Comparison of ENCODE assay signal across 8 mouse cellular contexts in genomic region chr7:75913952-75914351, GRCm38 (mm10).
DNase-seq lines count a peak whose midpoint lies in the region; ATAC-seq lines count a peak whose summit lies in the region.

No protein-coding gene starts in this region.

- intact Hi-C loops in gastrocnemius, postnatal 36 days (cut with DNase I) = loop anchor here (5.0 kb wide), 1 partner anchor 1028 kb away; no protein-coding TSS in a partner anchor
- intact Hi-C loops in left cerebral cortex, postnatal 4 days (cut with DNase I) = no loop called here

- H3K9ac ChIP-seq in intestine, embryonic 15.5 days = no peak overlapping the region
- no peak overlapping the region for H3K9ac ChIP-seq in midbrain, embryonic 12.5 days (replicated peaks)

- no peaks in the 10 kb centered on the region for H3K27me3 ChIP-seq in intestine, embryonic 15.5 days (replicated peaks)
- 0 out of 2 replicates have a peak, but pooled peaks cover 3% of the 10 kb centered on the region for H3K27me3 ChIP-seq in midbrain, embryonic 12.5 days

- H3K9me3 ChIP-seq in intestine, embryonic 15.5 days = no peaks in the 10 kb centered on the region
- H3K9me3 ChIP-seq in midbrain, embryonic 12.5 days = no peaks in the 10 kb centered on the region

- 2% methylated on average over 7 of the region's 7 CpGs for WGBS in intestine, embryonic 15.5 days
- 2% methylated on average over 7 of the region's 7 CpGs for WGBS in midbrain, embryonic 12.5 days

- no peak overlapping the region for H3K4me3 ChIP-seq in intestine, embryonic 15.5 days (replicated peaks)
- no peak overlapping the region for H3K4me3 ChIP-seq in midbrain, embryonic 12.5 days

- H3K36me3 ChIP-seq in intestine, embryonic 15.5 days = no peaks in the 10 kb centered on the region
- H3K36me3 ChIP-seq in midbrain, embryonic 12.5 days = no peaks in the 10 kb centered on the region

- peak; percentile 81 for ATAC-seq in intestine, embryonic 15.5 days
- ATAC-seq in midbrain, embryonic 12.5 days (ENCODE audit: low FRiP score, low read depth) = peak; percentile 84

- H3K4me2 ChIP-seq in intestine, embryonic 15.5 days (replicated peaks) = no peak overlapping the region
- H3K4me2 ChIP-seq in midbrain, embryonic 12.5 days (replicated peaks) = no peak overlapping the region

- 0 out of 2 replicates have a peak, but pooled peaks cover 4% of the 10 kb centered on the region for H3K4me1 ChIP-seq in intestine, embryonic 15.5 days (replicated peaks)
- peaks cover 4% of the 10 kb centered on the region for H3K4me1 ChIP-seq in midbrain, embryonic 12.5 days

- H3K27ac ChIP-seq in intestine, embryonic 15.5 days = no peak overlapping the region
- no peak overlapping the region for H3K27ac ChIP-seq in midbrain, embryonic 12.5 days (replicated peaks)

- peak; percentile 78 for DNase-seq in adrenal gland, adult 2 months
- peak; percentile 83 for DNase-seq in embryo, embryonic 11 days
- peak; percentile 66 to 75 for DNase-seq in gastrocnemius, postnatal 36 days
- peak; percentile 82 for DNase-seq in left cerebral cortex, postnatal 4 days
- peak; percentile 79 for DNase-seq in right cerebral cortex, postnatal 4 days
- peak; percentile 58 for DNase-seq in yolk sac, embryonic 10.5 days (ENCODE audit: low spot score)
